Mouse (Mus musculus) cortical plate, adult 2 months (tissue): ENCODE measurements around the gene Gm21988.

Experiments
- CTCF ChIP-seq: fragments of 200-500 bp; IDR thresholded peaks from 2 replicates; pipeline ENCODE4 v1.5.1; 2011; ENCODE audit warnings: mild to moderate bottlenecking, control low read depth, low read length; ENCODE audit not compliant: insufficient read depth; ENCODE audit errors: extremely low read depth
- POLR2A ChIP-seq: fragments of 200-500 bp; IDR thresholded peaks from 2 replicates; pipeline ENCODE4 v1.6.1; 2011; ENCODE audit warnings: mild to moderate bottlenecking, low read length, control low read depth; ENCODE audit not compliant: insufficient read depth; ENCODE audit errors: extremely low read depth

GRCm38 (mm10) chr11:70227661-70228245 is 11.9 kb downstream of the Gm21988 start:
- TF ChIP-seq CTCF (no peak), POLR2A (no peak)
